Mouse (Mus musculus) macrophage (primary cell): ENCODE data around the gene Hbq1b. TPM values are rescaled to one million over a fixed set of nuclear protein-coding genes. Genes with fewer than 3 reads are reported as not detected.
A peak's percentile ranks its signal among the peaks of the same experiment; 100 is the strongest.

Experiments used
- H3K27ac ChIP-seq: fragments of 350-480 bp; formaldehyde crosslinking; 2 replicates; pipeline ENCODE4 v1.9.0; 2021
- H3K36me3 ChIP-seq: fragments of 350-480 bp; formaldehyde crosslinking; 2 replicates; pipeline ENCODE4 v1.9.0; 2021; ENCODE audit errors: inconsistent target
- H3K4me3 ChIP-seq: fragments of 350-480 bp; formaldehyde crosslinking; 2 replicates; pipeline ENCODE4 v1.9.0; 2021; ENCODE audit errors: inconsistent target
- H3K79me2 ChIP-seq: fragments of 350-480 bp; formaldehyde crosslinking; 2 replicates; pipeline ENCODE4 v1.9.0; 2021; ENCODE audit errors: inconsistent target
- WGBS: methylation state at CpG from one replicate; pipeline ENCODE4 v1.1.7; 2026; ENCODE audit warnings: inconsistent platforms; ENCODE audit not compliant: missing documents; 5-methylcytosine and 5-hydroxymethylcytosine counted together
- polyA plus RNA-seq: library from polyadenylated mRNA; stranded (reverse); fragments of 250-400 nt; gene quantifications from 3 replicates; pipeline ENCODE4 v1.2.4, GENCODE M21; 2018; ENCODE audit warnings: inconsistent platforms

The Hbq1b gene
- polyA plus RNA-seq, 1 experiment from 2014 or later, result not detected

DNA sequence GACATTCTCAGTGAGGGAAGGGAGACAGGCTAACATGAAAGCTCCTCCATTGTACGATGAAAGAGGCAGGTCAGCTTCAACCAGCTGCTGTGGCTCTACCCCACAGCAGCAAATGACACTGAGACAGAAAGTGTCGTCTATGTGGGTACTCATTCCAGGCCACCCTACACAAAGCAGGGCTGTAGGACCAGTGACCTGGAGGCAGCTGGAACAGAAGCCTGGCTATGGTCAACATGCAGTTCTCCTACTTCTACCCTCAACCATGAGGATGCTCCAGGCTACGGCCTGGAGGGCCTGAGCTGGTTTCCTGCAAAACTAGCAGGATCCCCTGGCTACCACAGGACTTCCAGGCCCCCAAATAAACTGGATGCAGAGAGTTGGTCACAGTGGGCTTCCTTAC, 30.2 kb upstream of the Hbq1b start:
- WGBS, result 97% methylated on average over 3 of the region's 3 CpGs
- Histone ChIP-seq H3K27ac (no peak overlapping the region), H3K4me3 (no peak overlapping the region), H3K79me2 (no peaks in the 10 kb centered on the region), H3K36me3 (peaks cover 26% of the 10 kb centered on the region; the same call in 1 of the 2 replicates)

DNA sequence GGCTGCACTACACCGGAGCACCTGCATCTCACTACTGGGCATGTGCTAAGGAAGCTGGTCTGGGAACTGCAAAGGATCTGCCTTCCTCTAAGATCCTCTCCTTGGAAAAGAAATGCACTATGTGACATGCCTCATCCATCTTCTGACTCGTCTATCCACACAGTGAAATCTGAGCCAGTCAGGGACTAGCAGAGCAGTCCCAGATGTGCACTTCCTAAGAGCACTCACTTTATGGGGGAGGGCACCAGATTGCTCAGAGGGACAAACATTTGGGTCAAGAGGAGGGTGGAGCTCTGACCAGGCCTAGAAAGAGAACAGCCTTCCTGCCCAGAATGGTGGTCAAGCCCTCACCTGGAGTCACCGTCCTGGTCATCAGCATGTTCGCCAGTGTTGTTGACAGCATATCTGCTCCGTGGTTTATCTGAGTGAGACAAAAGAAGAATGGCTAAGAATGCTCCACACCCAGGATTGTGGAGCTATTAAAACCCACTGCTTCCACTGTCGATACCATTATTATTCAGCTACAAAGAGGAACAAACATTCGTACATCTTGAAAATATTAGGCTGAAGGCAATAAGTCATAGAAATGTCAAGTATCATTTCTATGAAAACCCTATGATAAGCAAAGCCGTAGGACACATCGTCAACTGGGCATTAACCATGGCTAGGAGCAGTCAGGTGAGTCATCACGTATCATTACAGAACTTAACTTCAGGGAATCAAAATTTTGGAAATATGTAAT, 23.9 kb upstream of the Hbq1b start:
- H3K4me3 ChIP-seq, result no peak overlapping the region
- peaks cover 30% of the 10 kb centered on the region for H3K79me2 ChIP-seq
- no peak overlapping the region for H3K27ac ChIP-seq
- H3K36me3 ChIP-seq, result peaks cover 3% of the 10 kb centered on the region; the same call in 1 of the 2 replicates
- WGBS, result 91% methylated on average over 10 of the region's 10 CpGs

DNA sequence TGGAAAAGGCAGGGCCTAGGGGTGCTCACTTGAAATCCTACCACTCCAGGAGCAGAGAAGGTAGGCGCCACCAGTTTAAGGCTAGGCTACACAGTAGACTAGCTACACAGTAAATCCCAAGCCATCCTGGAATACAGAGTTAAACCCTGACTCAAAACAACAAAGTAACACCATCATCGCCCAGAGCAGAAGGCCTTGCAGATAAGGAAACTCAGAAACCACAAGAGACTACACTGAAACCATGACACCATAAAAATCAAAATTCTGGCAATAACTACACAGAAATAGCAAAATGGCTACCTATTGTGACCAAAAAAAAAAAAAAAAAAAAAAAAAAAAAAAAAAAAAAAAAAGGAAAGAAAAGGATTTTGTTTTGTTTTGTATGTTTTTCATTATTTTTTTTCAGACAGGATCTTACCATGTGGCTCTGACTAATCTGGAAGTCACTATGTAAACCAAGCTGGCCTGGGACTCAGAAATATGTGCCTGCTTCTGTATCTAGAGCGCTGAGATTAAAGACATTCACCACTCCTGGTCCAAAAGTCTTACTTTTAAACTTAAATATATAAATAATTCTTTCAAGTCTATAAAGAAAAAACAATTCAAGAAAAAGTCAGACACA, 21.5 kb upstream of the Hbq1b start:
- Histone ChIP-seq H3K4me3 (no peak overlapping the region), H3K36me3 (peaks cover 1% of the 10 kb centered on the region; the same call in 1 of the 2 replicates), H3K27ac (no peak overlapping the region), H3K79me2 (peaks cover 30% of the 10 kb centered on the region)
- 88% methylated on average over 3 of the region's 3 CpGs for WGBS

DNA sequence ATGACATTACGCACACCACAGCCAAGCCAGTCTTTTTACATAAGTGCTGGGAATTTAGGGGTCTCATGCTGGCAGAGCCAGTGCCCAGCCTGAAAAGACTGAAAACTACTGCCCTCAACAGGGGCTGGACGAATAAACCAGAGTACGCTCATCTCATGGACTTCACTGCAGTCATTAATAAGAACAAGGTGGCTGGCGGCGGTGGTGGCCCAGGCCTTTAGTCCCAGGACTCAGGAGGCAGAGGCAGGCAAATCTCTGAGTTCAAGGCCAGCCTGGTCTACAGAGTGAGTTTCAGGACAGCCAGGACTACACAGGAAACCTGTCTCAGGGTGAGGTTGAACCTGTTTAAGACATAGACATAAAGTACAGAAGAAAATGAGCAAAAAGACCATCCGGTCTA, 20.6 kb upstream of the Hbq1b start:
- H3K27ac ChIP-seq, result no peak overlapping the region
- peaks cover 30% of the 10 kb centered on the region for H3K79me2 ChIP-seq
- 92% methylated on average over 5 of the region's 6 CpGs for WGBS
- no peak overlapping the region for H3K4me3 ChIP-seq
- no peaks in the 10 kb centered on the region; the same call in 1 of the 2 replicates for H3K36me3 ChIP-seq

DNA sequence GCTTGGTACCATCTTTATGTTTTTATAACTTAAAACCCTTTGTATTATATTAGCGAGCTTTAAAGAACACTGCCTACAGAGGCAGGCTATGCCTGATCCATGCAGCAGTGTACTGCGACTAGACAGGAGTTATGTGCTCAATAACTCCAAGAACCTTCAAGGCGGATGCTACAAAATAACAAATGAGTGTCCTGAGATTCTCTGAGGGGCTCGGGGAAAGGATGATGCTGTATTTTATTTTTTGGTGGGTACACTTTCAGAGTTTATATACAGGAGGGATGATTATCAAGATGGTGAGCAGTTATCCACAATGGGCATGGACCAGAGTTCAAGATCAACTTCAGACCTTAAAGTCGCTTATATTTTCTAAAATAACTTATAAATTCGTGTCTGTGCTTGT, 20.0 kb upstream of the Hbq1b start:
- peak overlapping the region; percentile 83 for H3K4me3 ChIP-seq
- no peaks in the 10 kb centered on the region; the same call in 1 of the 2 replicates for H3K36me3 ChIP-seq
- peak overlapping the region; percentile 52 for H3K27ac ChIP-seq

DNA sequence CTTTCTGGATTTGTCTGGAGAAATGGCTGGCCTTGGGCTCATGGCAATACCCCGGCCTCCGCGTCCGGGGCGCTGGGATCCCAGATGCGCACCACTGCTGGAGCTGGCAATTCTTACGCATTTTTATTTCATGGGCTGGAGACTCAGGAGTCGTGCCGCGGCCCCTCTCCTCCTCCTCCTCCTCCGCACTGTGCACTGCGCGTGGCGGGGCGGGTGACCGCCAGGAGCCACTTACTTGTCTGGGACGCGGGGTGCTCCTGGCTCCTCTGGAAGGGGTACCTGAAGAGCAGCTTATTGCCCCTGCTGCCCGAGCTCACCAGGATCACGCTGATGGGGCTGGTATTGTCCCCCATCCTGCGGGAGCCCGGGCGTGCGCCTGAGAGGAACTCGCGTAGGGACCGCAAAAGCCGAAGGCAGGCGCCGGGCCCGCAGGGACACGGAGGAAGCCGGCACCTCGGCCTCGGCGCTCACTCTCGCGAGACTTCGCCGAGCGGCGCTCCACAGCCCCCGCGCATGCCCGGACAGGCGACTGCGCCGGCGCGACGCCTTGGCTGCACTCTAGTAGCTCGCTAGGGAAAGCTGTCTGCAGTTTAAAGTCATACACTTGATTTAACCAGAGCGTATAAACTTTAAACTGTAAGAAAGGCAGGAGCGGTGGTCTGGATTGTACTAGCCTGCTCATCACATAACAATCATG, 19.4 kb upstream of the Hbq1b start, which contains the start of gene Nprl3:
Nprl3 (minus strand) TSS at position 520 of the 697 bp plus-strand sequence.
- no peaks in the 10 kb centered on the region; the same call in 1 of the 2 replicates for H3K36me3 ChIP-seq
- H3K79me2 ChIP-seq, result peaks cover 30% of the 10 kb centered on the region
- H3K27ac ChIP-seq, result peak within 1 kb of the TSS; percentile 52
- WGBS, result 0% methylated on average over 50 of the region's 54 CpGs
- peak within 1 kb of the TSS; percentile 83 for H3K4me3 ChIP-seq

More for the DNA sequence above, 20.0 kb upstream of the Hbq1b start:
- 37% methylated on average over 6 of the region's 6 CpGs for WGBS
- peaks cover 30% of the 10 kb centered on the region for H3K79me2 ChIP-seq

DNA sequence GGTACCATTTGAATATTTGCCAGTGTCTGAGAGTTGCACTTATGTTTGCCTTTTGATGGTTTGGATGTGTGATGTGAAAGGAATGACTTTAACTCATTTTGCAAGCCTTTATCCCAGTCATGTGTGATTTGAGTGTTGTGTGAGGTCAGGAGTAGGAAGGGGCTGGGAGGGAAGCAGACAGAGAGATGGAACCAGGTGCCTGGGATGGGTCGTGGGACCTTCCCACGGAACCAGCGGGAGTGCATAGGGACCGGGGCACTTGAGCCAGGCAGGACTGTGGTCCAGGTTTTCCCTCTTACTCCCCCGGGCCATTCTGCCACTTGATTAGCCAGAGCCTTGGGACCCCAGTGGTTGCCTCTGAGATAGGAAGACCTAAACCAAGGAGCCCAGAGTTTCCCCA, 18.8 kb upstream of the Hbq1b start:
- 45% methylated on average over 3 of the region's 5 CpGs for WGBS
- H3K36me3 ChIP-seq, result no peaks in the 10 kb centered on the region
- H3K4me3 ChIP-seq, result peak overlapping the region; percentile 8; the same call in 1 of the 2 replicates
- peaks cover 30% of the 10 kb centered on the region for H3K79me2 ChIP-seq
- no peak overlapping the region for H3K27ac ChIP-seq

DNA sequence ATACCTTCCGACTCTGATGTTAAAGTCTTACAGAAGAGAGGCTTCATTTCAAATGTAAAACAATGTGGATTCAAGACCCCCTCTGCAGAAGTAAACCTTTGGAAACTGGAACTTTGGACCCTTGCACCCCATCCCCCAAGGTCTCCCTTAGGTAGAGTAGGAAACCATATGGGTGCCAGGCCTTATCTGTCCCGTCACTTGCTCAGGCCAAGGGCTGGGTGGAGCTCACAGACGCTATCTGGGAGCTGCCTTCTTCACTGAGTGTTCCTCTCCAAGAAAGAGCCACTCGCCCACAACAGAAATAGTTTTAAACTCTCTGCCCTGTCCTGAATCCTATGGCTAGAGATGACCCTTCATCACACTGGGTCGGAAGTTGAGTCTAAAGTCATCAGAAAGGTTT, 17.8 kb upstream of the Hbq1b start:
- H3K27ac ChIP-seq, result no peak overlapping the region
- no peak overlapping the region for H3K4me3 ChIP-seq
- peaks cover 26% of the 10 kb centered on the region for H3K79me2 ChIP-seq
- WGBS, result 93% methylated on average over 5 of the region's 5 CpGs
- H3K36me3 ChIP-seq, result no peaks in the 10 kb centered on the region

DNA sequence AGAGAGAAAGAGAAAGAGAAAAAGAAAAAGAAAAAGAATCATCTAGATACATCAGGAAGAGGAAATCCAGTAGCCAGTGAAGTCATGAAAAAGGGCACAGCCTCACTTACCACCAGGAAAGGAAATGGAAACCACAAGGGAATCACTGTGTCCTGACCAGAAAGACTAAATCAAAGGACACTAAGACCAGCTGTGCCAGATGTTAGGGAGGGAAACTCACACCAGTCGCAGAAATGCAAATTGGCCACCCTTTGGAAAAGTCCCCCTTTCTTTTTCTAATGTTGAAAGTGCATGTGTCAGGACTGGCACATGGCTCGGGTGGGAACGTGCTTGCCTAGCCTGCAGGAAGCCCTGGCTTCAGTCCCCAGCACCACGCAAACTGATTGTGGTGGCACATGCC, 15.6 kb upstream of the Hbq1b start:
- Histone ChIP-seq H3K36me3 (no peaks in the 10 kb centered on the region), H3K27ac (no peak overlapping the region), H3K4me3 (no peak overlapping the region), H3K79me2 (peaks cover 8% of the 10 kb centered on the region)
- 44% methylated on average over 4 of the region's 4 CpGs for WGBS

DNA sequence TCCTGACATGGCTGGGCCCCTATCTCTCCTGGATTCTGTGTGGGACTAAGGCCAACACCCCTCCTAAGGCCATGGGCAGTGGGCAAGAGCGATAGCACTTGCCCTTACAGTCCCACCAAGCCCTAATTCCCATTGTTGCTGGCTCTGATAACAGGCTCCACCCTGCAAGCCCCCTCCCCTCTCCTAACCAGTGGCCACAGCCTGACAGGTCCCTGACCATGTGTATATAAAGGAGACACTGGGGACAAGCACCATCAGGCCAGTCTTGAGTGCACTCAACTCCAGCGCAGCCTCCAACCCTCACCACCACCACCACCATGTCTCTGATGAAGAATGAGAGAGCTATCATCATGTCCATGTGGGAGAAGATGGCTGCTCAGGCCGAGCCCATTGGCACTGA, 10.4 kb upstream of the Hbq1b start, which contains the start of gene Hba-x:
Hba-x (plus strand) TSS at position 54 of the 400 bp plus-strand sequence.
- no peak within 1 kb of the TSS for H3K27ac ChIP-seq
- H3K79me2 ChIP-seq, result no peaks in the 10 kb centered on the region
- no peaks in the 10 kb centered on the region for H3K36me3 ChIP-seq
- H3K4me3 ChIP-seq, result no peak within 1 kb of the TSS
- WGBS, result 94% methylated on average over 3 of the region's 3 CpGs

DNA sequence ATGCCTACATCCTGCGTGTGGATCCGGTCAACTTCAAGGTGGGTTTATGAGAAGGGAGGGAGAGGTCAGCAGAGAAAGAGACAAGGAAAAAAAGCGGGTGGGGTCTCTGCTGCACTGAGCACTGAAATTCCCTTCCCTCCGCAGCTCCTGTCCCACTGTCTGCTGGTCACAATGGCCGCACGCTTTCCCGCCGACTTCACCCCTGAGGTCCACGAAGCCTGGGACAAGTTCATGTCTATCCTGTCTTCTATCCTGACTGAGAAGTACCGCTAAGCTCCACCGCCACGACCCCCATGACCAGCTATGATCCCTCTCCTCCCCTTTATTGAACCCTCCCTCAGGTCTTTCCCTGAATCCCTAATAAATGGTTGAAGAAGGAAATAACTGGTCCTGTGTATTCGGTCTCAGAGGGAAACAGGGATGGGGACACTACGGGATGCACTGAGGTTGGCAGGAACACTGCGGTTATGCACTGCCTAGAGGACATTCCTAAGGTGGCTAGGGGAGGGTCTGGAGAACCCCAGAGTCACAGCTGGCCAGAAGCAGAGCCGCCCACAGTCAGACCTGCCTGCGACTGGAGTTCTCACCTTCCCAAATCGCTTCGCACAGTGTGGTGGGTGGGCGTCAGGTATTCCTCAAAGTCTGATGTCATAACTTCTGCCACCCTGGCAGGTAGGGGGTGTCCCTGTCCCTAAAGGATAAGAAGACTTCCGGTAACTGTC, 8.9 kb upstream of the Hbq1b start:
- Histone ChIP-seq H3K79me2 (no peaks in the 10 kb centered on the region), H3K4me3 (no peak overlapping the region), H3K36me3 (no peaks in the 10 kb centered on the region), H3K27ac (no peak overlapping the region)
- WGBS, result 79% methylated on average over 21 of the region's 21 CpGs

DNA sequence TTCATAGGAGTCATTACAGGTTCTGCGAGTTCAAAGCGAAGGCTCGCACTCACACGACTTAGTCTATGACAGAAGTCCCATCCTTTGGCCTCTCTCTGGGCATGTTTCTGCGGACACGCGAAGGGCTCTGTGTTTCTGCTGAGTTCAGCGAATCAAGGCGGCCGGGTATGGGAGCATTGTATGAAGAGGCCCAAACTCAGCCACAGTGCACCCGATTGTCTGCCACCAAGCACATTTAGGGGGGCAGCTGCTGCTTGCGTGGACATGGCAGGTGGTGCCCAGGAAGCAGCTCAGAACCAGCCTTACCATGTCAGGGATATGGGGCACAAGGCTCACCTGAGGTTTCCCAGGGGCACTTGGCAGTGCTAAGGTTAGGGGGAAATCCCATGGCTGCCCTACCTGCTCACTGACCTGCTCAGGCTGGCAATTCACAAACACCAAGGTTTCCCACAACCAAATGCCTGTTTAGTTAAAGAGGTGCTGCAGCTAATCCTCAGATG, 8.3 kb upstream of the Hbq1b start:
- WGBS, result 89% methylated on average over 12 of the region's 12 CpGs
- H3K4me3 ChIP-seq, result no peak overlapping the region
- H3K36me3 ChIP-seq, result no peaks in the 10 kb centered on the region
- H3K27ac ChIP-seq, result no peak overlapping the region
- no peaks in the 10 kb centered on the region for H3K79me2 ChIP-seq

DNA sequence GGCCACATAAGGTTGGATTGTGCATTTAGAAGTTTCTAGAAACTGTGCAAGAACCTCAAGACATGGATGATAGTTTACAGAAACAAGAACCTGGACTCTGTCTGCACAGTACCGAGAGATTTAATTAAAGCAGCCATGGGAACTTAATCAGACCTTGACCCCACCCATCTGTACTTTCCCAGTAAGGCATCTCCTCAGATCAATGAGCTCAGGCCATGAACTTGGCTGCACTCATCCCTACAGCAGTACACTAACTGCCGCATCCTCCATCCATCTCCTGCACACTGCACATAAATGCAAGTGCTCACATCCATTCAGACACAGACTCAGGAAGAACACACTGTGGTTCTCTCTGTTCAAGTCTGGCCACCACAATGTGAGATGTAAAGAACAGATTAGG, 6.1 kb upstream of the Hbq1b start:
- 97% methylated on average over 2 of the region's 2 CpGs for WGBS
- Histone ChIP-seq H3K4me3 (no peak overlapping the region), H3K36me3 (no peaks in the 10 kb centered on the region), H3K79me2 (no peaks in the 10 kb centered on the region), H3K27ac (no peak overlapping the region)
